Mouse (Mus musculus): Measurements from ENCODE around the gene Fbxo21. TPM values are rescaled to one million over a fixed set of nuclear protein-coding genes. Genes with fewer than 3 reads are reported as not detected.

The Fbxo21 gene
- polyA plus RNA-seq, 1 experiment from 2014 or later = 73.7 TPM

DNA sequence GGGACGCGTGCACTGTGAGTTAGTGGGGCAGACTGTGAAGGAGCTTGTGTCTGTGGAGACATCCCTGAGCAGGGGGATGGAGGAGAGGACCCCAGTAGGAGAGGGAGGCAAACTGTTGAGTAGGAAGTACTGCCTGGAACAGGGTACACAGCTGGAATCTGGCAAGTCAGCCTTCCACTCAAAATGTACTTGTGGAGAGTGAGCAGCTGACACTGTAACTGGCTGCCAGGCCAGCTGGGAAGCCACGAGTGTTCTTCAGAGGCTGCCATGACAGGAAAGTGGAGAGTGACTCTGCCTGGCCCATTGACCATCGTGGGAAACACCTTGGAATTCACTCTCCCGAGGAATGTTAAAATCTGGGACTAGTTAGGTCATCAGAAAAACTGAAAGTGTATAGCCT is 5.4 kb downstream of the Fbxo21 start:
- H3K9ac ChIP-seq = no peak overlapping the region

DNA sequence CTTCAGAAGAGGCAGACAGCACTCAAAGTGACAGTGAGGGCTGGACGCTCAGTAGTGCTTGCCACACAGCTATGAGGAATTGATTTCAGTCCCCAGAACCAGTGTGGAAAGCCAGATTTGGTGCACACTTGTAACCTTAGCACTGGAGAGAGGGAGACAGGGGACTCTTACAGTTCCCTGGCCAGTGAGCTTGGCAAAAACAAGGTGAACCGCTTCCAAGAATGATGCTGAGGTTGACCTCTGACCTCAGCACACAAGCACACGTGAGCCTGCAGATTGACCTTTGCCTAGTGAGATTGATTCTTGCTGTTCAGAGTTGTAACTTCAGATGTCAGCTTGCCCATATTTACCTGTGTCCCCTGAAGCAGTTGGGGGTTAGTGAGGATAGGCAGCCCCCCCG is 9.8 kb downstream of the Fbxo21 start:
- Histone ChIP-seq H3K4me2 (no peak overlapping the region), H3K9ac (no peak overlapping the region), H3K27me3 (no peaks in the 10 kb centered on the region), H3K9me3 (no peaks in the 10 kb centered on the region), H3K4me1 (no peaks in the 10 kb centered on the region), H3K36me3 (peaks cover 96% of the 10 kb centered on the region), H3K27ac (no peak overlapping the region), H3K4me3 (no peak overlapping the region)
- ATAC-seq (ENCODE audit: insufficient number of reproducible peaks, insufficient read depth, low FRiP score, low TSS enrichment, low read depth) = no peak
- WGBS = 48% methylated on average over 4 of the region's 4 CpGs

More for the DNA sequence above, 5.4 kb downstream of the Fbxo21 start:
- WGBS = 82% methylated on average over 5 of the region's 5 CpGs
- Histone ChIP-seq H3K4me2 (no peak overlapping the region), H3K36me3 (peaks cover 74% of the 10 kb centered on the region), H3K9me3 (no peaks in the 10 kb centered on the region), H3K27me3 (no peaks in the 10 kb centered on the region), H3K27ac (no peak overlapping the region), H3K4me3 (no peak overlapping the region), H3K4me1 (peaks cover 18% of the 10 kb centered on the region)
- no peak for ATAC-seq (ENCODE audit: insufficient number of reproducible peaks, insufficient read depth, low FRiP score, low TSS enrichment, low read depth)

DNA sequence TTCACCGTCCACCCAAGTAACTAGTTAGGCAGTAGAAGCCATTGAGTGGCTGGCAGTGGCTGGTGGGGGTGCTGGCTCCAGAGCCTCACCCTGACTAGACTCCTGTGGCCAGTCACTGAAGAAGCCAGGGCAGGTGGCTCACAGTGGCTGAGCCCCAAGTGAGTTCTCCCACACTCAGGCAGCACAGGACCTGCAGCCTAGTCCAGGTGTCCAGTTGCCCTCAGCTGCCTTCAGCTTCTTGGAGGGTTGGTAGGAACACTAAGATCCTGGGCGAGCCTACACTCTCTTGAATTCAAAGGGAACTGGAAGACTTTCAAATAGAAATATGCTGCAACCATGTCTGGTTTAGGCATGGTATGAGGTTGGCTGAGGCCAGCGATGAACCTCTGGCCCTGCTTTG is 11.4 kb downstream of the Fbxo21 start:
- H3K27me3 ChIP-seq = no peaks in the 10 kb centered on the region
- no peaks in the 10 kb centered on the region for H3K9me3 ChIP-seq
- no peak overlapping the region for H3K4me3 ChIP-seq
- 95% methylated on average over 3 of the region's 3 CpGs for WGBS
- ATAC-seq (ENCODE audit: insufficient number of reproducible peaks, insufficient read depth, low FRiP score, low TSS enrichment, low read depth) = no peak
- no peak overlapping the region for H3K9ac ChIP-seq
- H3K4me2 ChIP-seq = no peak overlapping the region
- peaks cover 96% of the 10 kb centered on the region for H3K36me3 ChIP-seq
- no peaks in the 10 kb centered on the region for H3K4me1 ChIP-seq
- no peak overlapping the region for H3K27ac ChIP-seq

DNA sequence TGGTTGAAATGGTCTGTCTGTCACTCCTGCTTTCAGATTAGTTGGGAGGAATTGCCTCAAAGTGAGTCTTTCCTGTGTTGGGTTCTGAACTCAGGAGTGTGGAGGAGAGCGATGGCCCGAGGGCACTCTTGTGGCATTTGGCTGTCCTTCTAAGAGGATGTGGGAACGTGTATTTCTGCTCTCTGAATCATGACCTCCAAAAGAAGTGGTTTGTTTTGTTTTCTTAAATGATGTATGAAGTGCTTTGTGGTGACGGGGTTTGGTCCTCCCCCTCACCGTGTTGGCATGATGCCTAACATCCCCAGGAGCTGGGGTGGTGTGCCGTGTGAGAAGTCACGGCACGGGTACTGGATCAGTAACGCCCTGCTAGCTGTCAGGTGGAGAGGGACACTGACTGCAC is 11.8 kb downstream of the Fbxo21 start:
- 79% methylated on average over 9 of the region's 9 CpGs for WGBS
- no peaks in the 10 kb centered on the region for H3K9me3 ChIP-seq

DNA sequence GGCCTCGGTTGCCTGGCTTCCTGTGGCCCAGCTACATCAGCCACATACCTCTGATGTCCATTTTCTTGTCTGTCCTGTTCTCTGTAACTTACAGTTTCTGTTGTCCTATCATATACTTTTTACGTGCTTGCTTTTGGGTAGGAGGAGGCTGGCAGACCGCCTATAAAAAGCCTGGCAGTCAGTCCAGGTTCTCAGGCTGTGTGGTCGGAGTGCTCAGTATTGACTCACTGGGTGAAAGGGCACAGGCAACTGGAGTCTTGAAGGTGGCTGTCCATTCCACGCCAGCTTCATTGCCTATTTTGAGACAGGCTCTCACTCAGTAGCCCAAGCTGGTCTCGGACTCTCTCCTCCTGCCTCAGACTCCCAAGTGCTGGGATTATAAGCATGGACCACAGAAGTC is 13.2 kb downstream of the Fbxo21 start:
- H3K36me3 ChIP-seq = peaks cover 98% of the 10 kb centered on the region
- no peak overlapping the region for H3K27ac ChIP-seq
- 85% methylated on average over 6 of the region's 6 CpGs for WGBS

More for the DNA sequence above, 11.8 kb downstream of the Fbxo21 start:
- Histone ChIP-seq H3K4me1 (no peaks in the 10 kb centered on the region), H3K36me3 (peaks cover 95% of the 10 kb centered on the region), H3K27ac (no peak overlapping the region), H3K4me2 (no peak overlapping the region), H3K9ac (no peak overlapping the region), H3K4me3 (no peak overlapping the region), H3K27me3 (no peaks in the 10 kb centered on the region)
- ATAC-seq (ENCODE audit: insufficient number of reproducible peaks, insufficient read depth, low FRiP score, low TSS enrichment, low read depth) = no peak

DNA sequence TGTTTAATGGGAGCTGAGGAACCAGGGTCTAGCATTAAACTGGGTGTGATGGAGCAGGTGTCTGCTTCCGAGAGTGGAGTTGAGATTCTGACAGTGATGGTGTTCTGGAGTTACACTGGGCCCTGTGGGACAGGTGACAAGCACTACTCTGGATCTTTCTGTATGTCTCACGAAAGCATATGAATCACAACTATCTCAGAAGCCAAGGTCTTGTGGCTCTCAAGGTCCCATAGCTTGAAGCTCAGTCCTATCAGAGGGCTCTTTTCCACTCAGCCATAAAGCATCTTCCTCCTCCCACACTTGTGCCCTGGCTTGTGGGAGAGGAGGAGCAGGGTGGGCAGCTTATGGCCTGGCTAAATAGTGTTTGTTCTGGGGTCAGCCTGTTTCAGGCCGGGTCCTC is 14.4 kb downstream of the Fbxo21 start:
- H3K9ac ChIP-seq = no peak overlapping the region
- no peak for ATAC-seq (ENCODE audit: insufficient number of reproducible peaks, insufficient read depth, low FRiP score, low TSS enrichment, low read depth)
- H3K27ac ChIP-seq = no peak overlapping the region
- no peaks in the 10 kb centered on the region for H3K27me3 ChIP-seq
- H3K4me3 ChIP-seq = no peak overlapping the region
- no peak overlapping the region for H3K4me2 ChIP-seq
- H3K4me1 ChIP-seq = no peaks in the 10 kb centered on the region
- no peaks in the 10 kb centered on the region for H3K9me3 ChIP-seq
- peaks cover 98% of the 10 kb centered on the region for H3K36me3 ChIP-seq
- 84% methylated on average over 3 of the region's 3 CpGs for WGBS

More for the DNA sequence above, 13.2 kb downstream of the Fbxo21 start:
- H3K27me3 ChIP-seq = no peaks in the 10 kb centered on the region
- no peak for ATAC-seq (ENCODE audit: insufficient number of reproducible peaks, insufficient read depth, low FRiP score, low TSS enrichment, low read depth)
- no peak overlapping the region for H3K9ac ChIP-seq
- no peak overlapping the region for H3K4me2 ChIP-seq
- no peaks in the 10 kb centered on the region for H3K9me3 ChIP-seq
- no peak overlapping the region for H3K4me3 ChIP-seq
- no peaks in the 10 kb centered on the region for H3K4me1 ChIP-seq

DNA sequence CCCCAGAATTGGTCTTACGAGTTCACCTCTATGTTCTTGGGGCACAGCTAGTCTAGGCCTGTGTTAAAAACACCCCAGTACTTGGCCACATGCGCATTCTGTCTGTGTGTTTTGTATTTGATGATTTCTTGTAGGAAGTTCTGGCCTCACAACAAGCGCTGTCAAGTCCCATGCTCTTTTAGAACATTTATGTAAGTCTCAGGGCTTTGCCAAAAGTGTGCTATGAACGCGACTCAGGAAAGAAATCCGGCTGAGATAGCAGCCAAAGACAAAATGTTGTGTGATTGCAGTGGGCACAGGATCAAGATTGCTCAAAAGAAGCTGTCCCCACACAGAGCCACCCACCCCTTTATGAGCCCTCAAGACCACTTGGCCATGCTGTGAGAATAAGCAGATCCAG is 17.0 kb downstream of the Fbxo21 start:
- WGBS = 95% methylated on average over 6 of the region's 6 CpGs
- Histone ChIP-seq H3K4me1 (no peaks in the 10 kb centered on the region), H3K9me3 (no peaks in the 10 kb centered on the region), H3K4me3 (no peak overlapping the region), H3K27me3 (no peaks in the 10 kb centered on the region), H3K9ac (no peak overlapping the region), H3K36me3 (peaks cover 98% of the 10 kb centered on the region), H3K27ac (no peak overlapping the region), H3K4me2 (no peak overlapping the region)
- ATAC-seq (ENCODE audit: insufficient number of reproducible peaks, insufficient read depth, low FRiP score, low TSS enrichment, low read depth) = no peak

DNA sequence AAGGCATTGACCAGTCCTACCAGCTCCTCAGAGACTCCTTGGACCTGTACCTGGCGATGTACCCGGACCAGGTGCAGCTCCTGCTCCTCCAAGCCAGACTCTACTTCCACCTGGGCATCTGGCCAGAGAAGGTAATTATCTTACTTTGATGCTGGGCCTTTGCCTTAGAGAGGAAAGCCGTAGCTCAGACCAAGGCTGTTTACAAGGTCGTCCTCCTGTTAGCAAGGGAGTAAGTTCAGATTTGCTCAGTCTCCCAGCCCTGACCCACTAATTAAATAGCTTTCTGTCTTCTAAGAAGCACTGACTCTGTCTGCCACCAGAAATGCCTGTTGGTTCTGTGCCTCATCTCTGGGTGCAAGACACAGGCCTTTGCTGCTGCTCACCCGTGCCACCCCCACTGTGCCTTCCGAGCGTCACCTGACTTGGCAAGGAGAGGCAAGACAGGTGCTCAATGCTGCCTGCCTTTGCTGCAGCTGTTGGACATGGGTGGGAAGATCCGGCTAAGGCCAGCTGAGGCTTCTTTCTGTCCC is 18.9 kb downstream of the Fbxo21 start:
- H3K27ac ChIP-seq = no peak overlapping the region
- H3K9me3 ChIP-seq = no peaks in the 10 kb centered on the region
- H3K4me3 ChIP-seq = no peak overlapping the region
- H3K36me3 ChIP-seq = peaks cover 98% of the 10 kb centered on the region
- no peak overlapping the region for H3K9ac ChIP-seq
- no peak overlapping the region for H3K4me2 ChIP-seq
- WGBS = 86% methylated on average over 8 of the region's 8 CpGs
- no peaks in the 10 kb centered on the region for H3K4me1 ChIP-seq
- ATAC-seq (ENCODE audit: insufficient number of reproducible peaks, insufficient read depth, low FRiP score, low TSS enrichment, low read depth) = no peak
- H3K27me3 ChIP-seq = no peaks in the 10 kb centered on the region

DNA sequence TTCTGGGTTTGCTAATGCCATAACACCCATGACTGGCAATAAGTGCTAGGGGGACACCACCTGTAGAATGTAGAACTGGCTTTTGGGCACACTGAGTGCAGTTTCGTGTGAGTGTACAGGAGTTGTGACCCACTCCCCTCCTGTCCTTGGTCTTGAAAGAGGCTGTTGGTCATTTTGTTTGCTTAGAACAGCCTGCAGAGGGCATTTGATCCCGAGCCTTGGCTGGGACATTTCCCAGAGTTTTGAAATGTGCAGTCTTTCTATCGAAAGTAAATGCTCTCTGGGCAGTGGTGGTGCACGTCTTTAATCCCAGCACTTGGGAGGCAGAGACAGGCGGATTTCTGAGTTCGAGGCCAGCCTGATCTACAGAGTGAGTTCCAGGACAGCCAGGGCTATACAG is 19.4 kb downstream of the Fbxo21 start:
- no peak overlapping the region for H3K4me2 ChIP-seq
- no peak overlapping the region for H3K27ac ChIP-seq
- no peaks in the 10 kb centered on the region for H3K27me3 ChIP-seq
- ATAC-seq (ENCODE audit: insufficient number of reproducible peaks, insufficient read depth, low FRiP score, low TSS enrichment, low read depth) = no peak
- H3K4me1 ChIP-seq = no peaks in the 10 kb centered on the region
- H3K9ac ChIP-seq = no peak overlapping the region
- WGBS = 88% methylated on average over 6 of the region's 6 CpGs
- H3K36me3 ChIP-seq = peaks cover 98% of the 10 kb centered on the region
- H3K9me3 ChIP-seq = no peaks in the 10 kb centered on the region
- H3K4me3 ChIP-seq = no peak overlapping the region

DNA sequence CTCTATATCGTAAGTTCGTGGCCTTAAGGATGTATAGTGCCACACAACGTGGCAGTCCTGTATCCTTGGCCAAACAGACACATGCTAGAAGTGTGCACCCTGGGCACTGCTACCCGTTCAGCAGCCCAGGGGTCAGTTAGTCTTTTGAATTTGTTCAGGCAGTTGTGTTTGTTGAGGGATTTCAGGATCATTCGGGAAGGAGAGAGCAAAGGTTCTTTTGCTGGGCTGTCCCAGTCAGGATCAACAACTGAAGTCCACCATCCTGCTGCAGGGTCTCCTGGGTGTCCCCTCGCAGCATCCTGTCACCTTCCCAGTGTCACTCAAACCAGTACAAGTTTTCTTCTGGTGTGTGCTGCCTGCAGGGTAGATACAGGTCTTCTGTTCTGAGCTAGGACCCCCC is 20.1 kb downstream of the Fbxo21 start:
- 83% methylated on average over 6 of the region's 6 CpGs for WGBS
- Histone ChIP-seq H3K4me1 (no peaks in the 10 kb centered on the region), H3K9me3 (no peaks in the 10 kb centered on the region), H3K27me3 (no peaks in the 10 kb centered on the region), H3K36me3 (peaks cover 98% of the 10 kb centered on the region), H3K9ac (no peak overlapping the region), H3K27ac (no peak overlapping the region), H3K4me2 (no peak overlapping the region), H3K4me3 (no peak overlapping the region)
- no peak for ATAC-seq (ENCODE audit: insufficient number of reproducible peaks, insufficient read depth, low FRiP score, low TSS enrichment, low read depth)

DNA sequence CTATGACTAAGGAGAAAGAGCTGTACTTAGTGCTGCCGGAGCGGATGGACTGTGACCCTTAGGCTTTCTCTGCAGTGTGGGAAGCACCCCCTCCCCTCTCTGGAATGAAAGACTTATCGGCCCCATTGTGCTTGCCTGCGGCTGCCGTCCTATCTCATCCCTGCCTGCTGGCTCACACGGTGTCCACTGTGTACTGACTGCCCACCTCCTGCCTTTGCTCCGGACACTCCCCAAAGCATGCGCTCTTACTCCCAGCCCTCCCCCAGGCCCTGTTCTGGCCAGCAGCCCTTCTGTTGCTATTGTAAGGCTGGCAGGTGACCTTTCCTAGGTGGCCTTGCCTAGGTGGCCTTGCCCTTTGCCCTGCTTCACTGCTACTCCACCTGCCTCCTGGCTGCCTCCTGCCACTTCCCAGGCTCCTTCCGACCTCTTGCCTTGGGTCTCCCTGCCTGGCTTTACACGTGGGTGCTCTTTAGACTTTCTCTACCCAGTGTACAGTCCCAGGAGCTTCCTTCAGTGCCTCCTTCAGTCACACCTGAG is 21.0 kb downstream of the Fbxo21 start:
- peaks cover 98% of the 10 kb centered on the region for H3K36me3 ChIP-seq
- WGBS = 64% methylated on average over 10 of the region's 10 CpGs
- ATAC-seq (ENCODE audit: insufficient number of reproducible peaks, insufficient read depth, low FRiP score, low TSS enrichment, low read depth) = no peak

DNA sequence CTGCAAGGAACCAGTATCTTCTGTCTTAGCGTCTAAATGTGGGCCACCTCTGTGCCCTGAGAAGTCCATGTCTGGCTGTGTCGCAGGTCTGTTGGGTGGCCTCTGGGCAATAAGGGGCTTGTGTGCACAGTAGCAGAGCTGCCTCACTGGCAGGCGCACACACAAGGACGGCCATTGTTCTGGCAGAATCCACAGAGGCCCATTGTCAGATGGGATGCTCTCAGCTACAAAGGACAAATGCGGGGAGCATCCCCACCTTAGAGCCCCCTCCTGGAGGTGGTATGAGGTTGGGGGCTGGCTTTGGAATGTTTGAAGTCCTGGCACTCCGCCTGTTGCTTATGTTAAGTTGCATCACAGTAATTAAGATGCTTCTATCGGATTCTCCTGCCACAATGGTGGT is 22.5 kb downstream of the Fbxo21 start:
- 37% methylated on average over 7 of the region's 7 CpGs for WGBS
- H3K36me3 ChIP-seq = peaks cover 99% of the 10 kb centered on the region
- H3K27me3 ChIP-seq = no peaks in the 10 kb centered on the region
- ATAC-seq (ENCODE audit: insufficient number of reproducible peaks, insufficient read depth, low FRiP score, low TSS enrichment, low read depth) = no peak
- H3K9ac ChIP-seq = no peak overlapping the region
- no peaks in the 10 kb centered on the region for H3K4me1 ChIP-seq
- H3K27ac ChIP-seq = peak overlapping the region; percentile 7; the same call in 1 of the 2 replicates
- no peaks in the 10 kb centered on the region for H3K9me3 ChIP-seq
- no peak overlapping the region for H3K4me3 ChIP-seq
- no peak overlapping the region for H3K4me2 ChIP-seq

More for the DNA sequence above, 21.0 kb downstream of the Fbxo21 start:
- Histone ChIP-seq H3K9ac (no peak overlapping the region), H3K27me3 (no peaks in the 10 kb centered on the region), H3K4me1 (no peaks in the 10 kb centered on the region), H3K27ac (no peak overlapping the region), H3K4me3 (no peak overlapping the region), H3K9me3 (no peaks in the 10 kb centered on the region), H3K4me2 (no peak overlapping the region)
